Mouse (Mus musculus) CH12.LX (cell line): ENCODE data around the gene Poglut1.

Experiments
- CHD1 ChIP-seq: IDR thresholded peaks from 2 replicates; pipeline ENCODE4 v1.6.1; 2012; ENCODE audit warnings: low read depth, low read length, improper control_type of control experiment, inconsistent platforms
- CTCF ChIP-seq, 2 experiments: IDR thresholded peaks in 1 of 2; conservative IDR thresholded peaks in 1 of 2; 2 replicates each; pipeline ENCODE4 v1.5.1; 2011 to 2012; ENCODE audit warnings: low read depth in 2 of 2, low read length in 2 of 2, improper control_type of control experiment in 1 of 2, inconsistent platforms in 1 of 2, mild to moderate bottlenecking in 1 of 2, moderate library complexity in 1 of 2
- E2F4 ChIP-seq: IDR thresholded peaks from 2 replicates; pipeline ENCODE4 v1.6.1; 2011; ENCODE audit warnings: low read depth, low read length, improper control_type of control experiment; ENCODE audit not compliant: insufficient replicate concordance
- ELF1 ChIP-seq: IDR thresholded peaks from 2 replicates; pipeline ENCODE4 v1.6.1; 2014; ENCODE audit warnings: low read depth, mild to moderate bottlenecking, inconsistent platforms, low read length, improper control_type of control experiment
- EP300 ChIP-seq: IDR thresholded peaks from 2 replicates; pipeline ENCODE4 v1.6.1; 2011; ENCODE audit warnings: low read length, improper control_type of control experiment
- MAFK ChIP-seq: IDR thresholded peaks from 2 replicates; pipeline ENCODE4 v1.6.1; 2011; ENCODE audit warnings: low read length, improper control_type of control experiment; ENCODE audit not compliant: insufficient replicate concordance
- MAX ChIP-seq: IDR thresholded peaks from 2 replicates; pipeline ENCODE4 v1.6.1; 2011; ENCODE audit warnings: low read length, improper control_type of control experiment
- POLR2A ChIP-seq: IDR thresholded peaks from 2 replicates; pipeline ENCODE4 v1.6.1; 2011; ENCODE audit warnings: low read depth, mild to moderate bottlenecking, improper control_type of control experiment, low read length
- POLR2AphosphoS2 ChIP-seq: IDR thresholded peaks from 2 replicates; pipeline ENCODE4 v1.6.1; 2011; ENCODE audit warnings: low read depth, low read length, improper control_type of control experiment

GRCm38 (mm10) chr16:38562968-38563327 is 12.9 kb upstream of the Poglut1 start:
- no peak for TF ChIP-seq POLR2AphosphoS2
- 0 out of 2 replicates have a peak, but pooled peaks have one; percentile 6 for TF ChIP-seq MAX
- TF ChIP-seq CTCF (conservative IDR thresholded peaks at IDR 0.05 in 1 of 2, IDR thresholded peaks at IDR 0.05 in 1 of 2; ENCODE audit: low read depth in 2 of 2, low read length in 2 of 2) = no peak
- no peak for TF ChIP-seq EP300
- no peak for TF ChIP-seq MAFK
- no peak for TF ChIP-seq E2F4
- no peak for TF ChIP-seq CHD1
- TF ChIP-seq POLR2A = no peak
- no peak for TF ChIP-seq ELF1
